In genomic region chr7:3616389-3617241, GRCm38 (mm10) we compare ENCODE assay signal across 8 mouse cellular contexts. TPM values are rescaled to one million over a fixed set of nuclear protein-coding genes. Genes with fewer than 3 reads are reported as not detected.
DNase-seq lines count a peak whose midpoint lies in the region; ATAC-seq and TF ChIP-seq lines count a peak whose summit lies in the region.

No protein-coding gene starts in this region.

- H3K9me3 ChIP-seq in heart, embryonic 15.5 days (replicated peaks): no peaks in the 10 kb centered on the region
- H3K9me3 ChIP-seq in intestine, embryonic 15.5 days: no peaks in the 10 kb centered on the region
- H3K9me3 ChIP-seq in midbrain, postnatal 0 days (ENCODE audit: low read length): no peaks in the 10 kb centered on the region

- H3K27ac ChIP-seq in heart, embryonic 15.5 days: peak overlapping the region; percentile 78; the same call in 1 of the 2 replicates
- no peak overlapping the region for H3K27ac ChIP-seq in intestine, embryonic 15.5 days
- H3K27ac ChIP-seq in midbrain, postnatal 0 days (ENCODE audit: low read depth, low read length): peak overlapping the region; percentile 47; the same call in 1 of the 2 replicates

- H3K4me3 ChIP-seq in heart, embryonic 15.5 days: peak overlapping the region; percentile 81
- peak overlapping the region; percentile 80 for H3K4me3 ChIP-seq in intestine, embryonic 15.5 days (replicated peaks)
- peak overlapping the region; percentile 66 for H3K4me3 ChIP-seq in midbrain, postnatal 0 days (ENCODE audit: low read depth, low read length)

- peaks cover 25% of the 10 kb centered on the region; the same call in 1 of the 2 replicates for H3K36me3 ChIP-seq in heart, embryonic 15.5 days
- peaks cover 5% of the 10 kb centered on the region for H3K36me3 ChIP-seq in intestine, embryonic 15.5 days
- peaks cover 12% of the 10 kb centered on the region for H3K36me3 ChIP-seq in midbrain, postnatal 0 days (ENCODE audit: insufficient read depth, low read length)

- no peak for ATAC-seq in heart, embryonic 15.5 days (replicated peaks; ENCODE audit: insufficient number of reproducible peaks, insufficient read depth, low FRiP score, low read depth)
- ATAC-seq in intestine, embryonic 15.5 days: peak; percentile 51
- ATAC-seq in midbrain, postnatal 0 days (ENCODE audit: low FRiP score): peak; percentile 29; the same call in 1 of the 2 replicates

- WGBS in heart, embryonic 15.5 days: 44% methylated on average over 6 of the region's 6 CpGs
- 43% methylated on average over 6 of the region's 6 CpGs for WGBS in intestine, embryonic 15.5 days
- 37% methylated on average over 6 of the region's 6 CpGs for WGBS in midbrain, postnatal 0 days

- H3K9ac ChIP-seq in heart, embryonic 15.5 days: no peak overlapping the region; the same call in 1 of the 2 replicates
- no peak overlapping the region for H3K9ac ChIP-seq in intestine, embryonic 15.5 days
- H3K9ac ChIP-seq in midbrain, postnatal 0 days (replicated peaks; ENCODE audit: low read length, poor library complexity, severe bottlenecking): no peak overlapping the region

- DNase-seq in heart, adult 11 months: no peak
- DNase-seq in urinary bladder, postnatal 14 days (ENCODE audit: low spot score): peak; percentile 12
- DNase-seq in urinary bladder, postnatal 4 days (ENCODE audit: low spot score in 2 of 2): no peak
- no peak for DNase-seq in midbrain, postnatal 0 days (ENCODE audit: low spot score)
- DNase-seq in urinary bladder, postnatal 25 days (ENCODE audit: low spot score): no peak
- DNase-seq in lung, postnatal 4 days: no peak

- H3K27me3 ChIP-seq in heart, embryonic 15.5 days: no peaks in the 10 kb centered on the region
- H3K27me3 ChIP-seq in intestine, embryonic 15.5 days (replicated peaks): no peaks in the 10 kb centered on the region
- H3K27me3 ChIP-seq in midbrain, postnatal 0 days (ENCODE audit: insufficient read depth, low read length): no peaks in the 10 kb centered on the region

- H3K4me2 ChIP-seq in heart, embryonic 15.5 days: peak overlapping the region; percentile 64
- peak overlapping the region; percentile 68 for H3K4me2 ChIP-seq in intestine, embryonic 15.5 days (replicated peaks)
- peak overlapping the region; percentile 71 for H3K4me2 ChIP-seq in midbrain, postnatal 0 days (ENCODE audit: low read depth, low read length, poor library complexity, severe bottlenecking)

- peaks cover 10% of the 10 kb centered on the region for H3K4me1 ChIP-seq in heart, embryonic 15.5 days (replicated peaks)
- H3K4me1 ChIP-seq in intestine, embryonic 15.5 days (replicated peaks): 0 out of 2 replicates have a peak, but pooled peaks cover 5% of the 10 kb centered on the region
- peaks cover 5% of the 10 kb centered on the region; the same call in 1 of the 2 replicates for H3K4me1 ChIP-seq in midbrain, postnatal 0 days (ENCODE audit: insufficient read depth, low read length)

- TF ChIP-seq CTCF in midbrain, postnatal 0 days (IDR thresholded peaks at IDR 0.05): peak; percentile 81

RNA-seq across cellular contexts. Expression of gene Ndufa3, which starts 0.6 kb away (rescaled TPM):
- 670 and 765 TPM in 2 replicates for polyA plus RNA-seq in heart, embryonic 15.5 days (2015; fragmentation: Nextera tagmentation; extraction: Ambion mirVana)
- polyA plus RNA-seq in intestine, embryonic 15.5 days (2015; fragmentation: Nextera tagmentation; extraction: Ambion mirVana): 486 and 556 TPM in 2 replicates
- 340 and 373 TPM in 2 replicates for total RNA-seq in midbrain, postnatal 0 days (2014; rRNA removed)
- polyA plus RNA-seq in midbrain, postnatal 0 days (2015; fragmentation: Nextera tagmentation; extraction: Ambion mirVana): 556 and 624 TPM in 2 replicates

RNA-seq across cellular contexts. Expression of gene Oscar, which starts 0.7 kb away (rescaled TPM):
- 0.18 TPM in 1 of 2 replicates, not detected in the other for polyA plus RNA-seq in heart, embryonic 15.5 days (2015; fragmentation: Nextera tagmentation; extraction: Ambion mirVana)
- polyA plus RNA-seq in intestine, embryonic 15.5 days (2015; fragmentation: Nextera tagmentation; extraction: Ambion mirVana): 0.08 and 0.09 TPM in 2 replicates
- 0.55 and 1.3 TPM in 2 replicates for total RNA-seq in midbrain, postnatal 0 days (2014; rRNA removed)
- 0.63 and 0.77 TPM in 2 replicates for polyA plus RNA-seq in midbrain, postnatal 0 days (2015; fragmentation: Nextera tagmentation; extraction: Ambion mirVana)

RNA-seq across cellular contexts. Expression of gene Tfpt, which starts 13.1 kb away (rescaled TPM):
- 14.2 and 18.6 TPM in 2 replicates for polyA plus RNA-seq in heart, embryonic 15.5 days (2015; fragmentation: Nextera tagmentation; extraction: Ambion mirVana)
- 19.7 and 23.1 TPM in 2 replicates for polyA plus RNA-seq in intestine, embryonic 15.5 days (2015; fragmentation: Nextera tagmentation; extraction: Ambion mirVana)
- total RNA-seq in midbrain, postnatal 0 days (2014; rRNA removed): 19.7 and 30.7 TPM in 2 replicates
- 33.5 and 35.6 TPM in 2 replicates for polyA plus RNA-seq in midbrain, postnatal 0 days (2015; fragmentation: Nextera tagmentation; extraction: Ambion mirVana)

RNA-seq across cellular contexts. Expression of gene Prpf31, which starts 13.2 kb away (rescaled TPM):
- polyA plus RNA-seq in heart, embryonic 15.5 days (2015; fragmentation: Nextera tagmentation; extraction: Ambion mirVana): 50.2 and 64.3 TPM in 2 replicates
- polyA plus RNA-seq in intestine, embryonic 15.5 days (2015; fragmentation: Nextera tagmentation; extraction: Ambion mirVana): 85.7 and 90.1 TPM in 2 replicates
- 58.6 and 58.9 TPM in 2 replicates for total RNA-seq in midbrain, postnatal 0 days (2014; rRNA removed)
- 66.0 and 73.8 TPM in 2 replicates for polyA plus RNA-seq in midbrain, postnatal 0 days (2015; fragmentation: Nextera tagmentation; extraction: Ambion mirVana)

RNA-seq across cellular contexts. Expression of gene Cnot3, which starts 28.5 kb away (rescaled TPM):
- 26.2 and 34.7 TPM in 2 replicates for polyA plus RNA-seq in heart, embryonic 15.5 days (2015; fragmentation: Nextera tagmentation; extraction: Ambion mirVana)
- polyA plus RNA-seq in intestine, embryonic 15.5 days (2015; fragmentation: Nextera tagmentation; extraction: Ambion mirVana): 43.7 and 47.1 TPM in 2 replicates
- total RNA-seq in midbrain, postnatal 0 days (2014; rRNA removed): 15.1 and 23.3 TPM in 2 replicates
- 27.1 and 32.6 TPM in 2 replicates for polyA plus RNA-seq in midbrain, postnatal 0 days (2015; fragmentation: Nextera tagmentation; extraction: Ambion mirVana)
